Mouse (Mus musculus): ENCODE data around the gene Ppp3ca.

DNA sequence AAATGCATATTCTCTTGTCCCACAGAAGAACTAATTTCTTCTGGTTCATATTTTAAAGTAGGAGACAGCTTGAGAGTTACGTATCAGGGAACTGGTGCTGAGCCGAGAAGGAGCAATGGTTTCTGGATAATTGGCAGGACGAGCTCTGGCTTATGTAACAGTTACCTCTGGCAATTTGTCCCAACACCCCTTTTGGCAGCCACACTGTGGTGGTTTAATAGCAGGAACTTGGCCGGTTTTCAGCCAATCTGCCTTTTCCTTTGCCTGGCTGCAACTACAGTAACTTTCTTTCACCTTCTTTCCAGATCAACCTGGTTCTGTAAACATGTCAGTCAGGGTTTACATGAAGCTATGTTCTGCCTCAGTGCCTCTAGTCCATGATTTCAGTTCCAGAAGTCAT, 299.9 kb downstream of the Ppp3ca start:
- TF ChIP-seq CTCF (IDR thresholded peaks at IDR 0.05; ENCODE audit: control insufficient read depth, insufficient read depth, insufficient read length) = no peak
- no peak for TF ChIP-seq MAX (IDR thresholded peaks at IDR 0.05)
